Mouse (Mus musculus): ENCODE data around the gene Kctd14.

DNA sequence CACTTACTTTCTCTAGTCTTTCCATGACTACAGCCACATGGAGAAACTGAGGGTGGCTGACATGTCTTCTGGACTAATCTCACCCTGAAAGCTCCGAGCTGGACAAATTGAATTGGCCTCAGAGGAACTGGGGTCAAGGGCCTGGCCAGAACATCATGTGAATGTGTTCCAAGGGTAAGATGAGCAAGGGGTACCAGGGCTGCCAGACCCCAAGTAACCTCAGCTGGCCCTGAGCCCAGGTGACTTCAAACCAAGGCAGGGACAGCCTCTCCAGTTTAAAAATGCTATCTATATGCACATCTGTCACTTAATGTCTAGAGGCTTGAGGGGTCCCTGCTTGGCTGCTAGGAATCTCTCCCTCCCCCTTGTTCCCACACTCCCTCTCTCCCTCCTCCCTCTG, 30.7 kb upstream of the Kctd14 start:
- TF ChIP-seq CTCF (IDR thresholded peaks at IDR 0.05; ENCODE audit: borderline replicate concordance, insufficient read depth, low read length) (no peak), POLR2A (IDR thresholded peaks at IDR 0.05; ENCODE audit: low read depth, low read length) (no peak)

All from embryonic fibroblast, embryonic 13.5 days (primary cell).